Mouse (Mus musculus) T-helper 17 cell (primary cell): ENCODE measurements around the gene Rps16.

Experiments used
- in situ Hi-C, 2 experiments: fragments of 300-600 bp; cut with MboI, MseI; formaldehyde crosslinking; loops; 1 replicate in 1 of 2; 2 replicates in 1 of 2; pipeline ENCODE4 v1.15.1; 2025; ENCODE audit warnings: high pct_unique_total_duplicates in 2 of 2

The Rps16 gene

DNA sequence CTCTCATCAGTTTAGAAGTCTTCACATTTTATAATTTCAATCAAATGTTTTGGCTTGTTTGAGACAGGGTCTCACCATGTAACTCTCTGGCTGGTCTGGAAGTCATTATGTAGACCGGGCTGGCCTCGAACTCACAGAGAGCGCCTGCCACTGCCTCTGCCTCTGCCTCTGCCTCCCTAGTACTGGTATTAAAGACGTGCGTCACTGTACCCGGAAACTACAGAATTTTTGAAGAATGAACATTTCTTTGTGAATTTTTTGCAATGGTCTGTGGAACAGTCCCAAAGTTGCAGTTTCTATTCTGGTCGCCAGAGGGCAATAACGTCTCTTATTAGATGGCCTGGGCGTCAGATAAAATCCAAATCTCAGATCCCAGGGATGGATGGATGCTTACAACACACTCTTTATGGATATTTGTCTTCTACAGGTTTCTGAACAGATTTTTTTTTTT is 22.7 kb downstream of the Rps16 start:
- in situ Hi-C loops, result no loop called here

DNA sequence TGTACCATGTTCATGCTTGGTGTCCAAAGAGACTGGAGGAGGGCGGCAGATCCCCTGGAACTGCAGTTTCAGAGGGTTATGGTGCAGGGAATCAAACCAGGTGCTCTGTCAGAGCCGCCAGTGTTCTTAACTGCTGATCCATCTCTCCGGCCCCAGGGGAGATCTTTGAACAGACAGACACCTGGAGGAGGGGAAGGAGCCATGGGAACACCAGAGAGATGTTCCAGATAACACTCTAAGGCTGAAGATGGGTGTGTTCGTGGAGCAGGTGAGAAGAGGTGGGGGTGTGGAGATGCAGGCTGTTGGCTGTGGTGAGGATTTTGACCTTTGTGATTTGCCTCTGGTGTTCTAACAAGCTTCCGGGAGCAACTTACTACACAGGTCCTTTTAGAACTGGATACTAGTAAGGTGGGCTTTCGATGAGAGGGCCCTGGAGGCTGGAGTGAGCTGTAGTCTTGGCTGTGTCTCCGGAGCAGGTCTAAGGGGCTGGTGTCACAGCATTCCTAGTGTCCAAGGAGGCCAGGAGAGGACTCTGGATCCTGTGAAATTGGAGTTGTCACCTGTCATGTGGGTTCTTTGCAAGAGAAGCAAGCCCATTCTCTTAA is 23.5 kb downstream of the Rps16 start:
- in situ Hi-C loops, result no loop called here

DNA sequence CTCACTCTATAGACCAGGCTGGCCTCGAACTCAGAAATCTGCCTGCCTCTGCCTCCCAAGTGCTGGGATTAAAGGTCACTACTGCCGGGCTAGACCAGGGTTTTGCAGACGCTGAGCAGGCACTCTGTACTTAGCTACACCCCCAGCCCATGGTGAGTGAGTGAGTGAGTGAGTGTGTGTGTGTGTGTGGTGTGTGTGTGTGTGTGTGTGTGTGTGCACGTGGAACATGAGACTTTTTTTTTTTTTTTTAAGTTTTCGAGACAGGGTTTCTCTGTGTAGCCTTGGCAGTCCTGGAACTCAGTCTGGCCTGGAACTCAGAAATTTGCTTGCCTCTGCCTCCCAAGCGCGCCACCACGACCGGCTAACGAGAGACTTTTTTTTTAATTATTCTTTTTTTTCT is 24.2 kb downstream of the Rps16 start:
- in situ Hi-C loops, result no loop called here

DNA sequence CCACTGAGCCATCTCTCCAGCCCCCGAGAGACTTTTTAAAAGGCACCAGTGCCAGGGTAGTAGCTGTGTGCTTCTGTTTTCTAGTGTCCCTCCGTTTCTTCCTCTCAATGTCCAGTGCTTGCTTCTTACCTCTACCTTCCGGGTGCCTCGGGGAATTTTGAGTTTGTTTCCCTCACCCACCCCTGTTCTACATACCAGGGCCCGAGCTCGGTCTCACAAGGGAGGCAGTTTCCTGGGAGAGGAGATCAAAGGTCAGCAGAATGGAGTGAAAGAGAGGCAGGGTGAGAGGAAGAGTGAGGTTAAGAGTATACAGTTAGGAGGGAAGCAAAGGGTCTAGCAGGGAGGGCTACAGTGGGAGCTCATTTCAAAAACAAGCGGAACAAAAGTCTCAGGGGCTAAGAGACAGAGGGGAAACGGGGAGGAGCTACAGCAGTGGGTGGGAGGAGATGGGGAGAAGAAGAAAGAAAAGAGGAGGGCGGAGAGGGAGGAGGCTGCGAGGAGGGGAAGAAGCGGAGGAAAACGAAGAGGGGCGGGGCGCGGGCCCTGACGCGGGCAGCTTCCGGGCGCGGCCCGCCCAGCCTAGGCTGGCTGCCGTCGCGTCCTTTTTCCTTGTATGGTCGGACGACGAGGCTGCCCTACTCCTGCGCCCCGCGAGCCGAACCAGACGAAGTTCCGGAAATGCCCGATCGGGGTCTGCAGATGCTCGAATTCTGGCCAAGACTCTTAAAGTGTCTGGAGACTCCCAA is 24.9 kb downstream of the Rps16 start:
- in situ Hi-C loops, result no loop called here

DNA sequence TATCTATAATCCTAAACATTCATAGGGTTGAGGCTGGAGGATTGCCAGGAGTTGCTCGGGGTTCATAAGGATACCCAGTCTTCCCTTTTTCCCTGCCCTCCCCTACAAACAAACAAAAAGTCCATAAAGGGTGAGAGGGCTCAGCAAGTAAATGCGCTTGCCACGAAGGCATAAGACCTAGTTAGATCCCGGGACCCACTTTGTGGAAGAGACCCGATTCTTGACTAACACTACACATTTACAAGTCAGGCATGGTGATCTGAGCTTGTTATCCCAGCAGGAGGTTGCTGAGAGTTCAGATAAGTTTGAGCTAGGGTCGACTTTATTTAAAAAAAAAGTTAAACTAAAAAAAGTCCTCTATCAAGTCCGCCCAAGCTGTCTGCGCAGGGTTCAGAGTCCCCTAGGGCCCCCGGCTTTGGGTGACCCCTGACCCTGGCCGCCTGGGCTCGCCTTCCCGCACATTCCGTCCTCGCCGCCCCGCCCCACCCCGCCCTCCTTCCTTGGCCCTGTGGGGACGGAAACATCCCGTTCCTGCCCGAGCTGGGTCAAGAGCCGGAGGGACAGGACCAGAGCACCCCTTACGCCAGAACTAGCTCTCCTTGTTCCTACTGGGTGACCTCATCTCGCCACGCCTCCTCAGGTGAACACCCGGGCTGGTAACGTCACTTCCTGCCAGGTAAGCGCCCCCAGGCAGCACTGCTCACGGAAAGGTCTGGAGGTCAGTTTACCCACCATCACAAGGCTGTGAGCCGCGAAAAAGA is 25.7 kb downstream of the Rps16 start:
- in situ Hi-C loops, result no loop called here

DNA sequence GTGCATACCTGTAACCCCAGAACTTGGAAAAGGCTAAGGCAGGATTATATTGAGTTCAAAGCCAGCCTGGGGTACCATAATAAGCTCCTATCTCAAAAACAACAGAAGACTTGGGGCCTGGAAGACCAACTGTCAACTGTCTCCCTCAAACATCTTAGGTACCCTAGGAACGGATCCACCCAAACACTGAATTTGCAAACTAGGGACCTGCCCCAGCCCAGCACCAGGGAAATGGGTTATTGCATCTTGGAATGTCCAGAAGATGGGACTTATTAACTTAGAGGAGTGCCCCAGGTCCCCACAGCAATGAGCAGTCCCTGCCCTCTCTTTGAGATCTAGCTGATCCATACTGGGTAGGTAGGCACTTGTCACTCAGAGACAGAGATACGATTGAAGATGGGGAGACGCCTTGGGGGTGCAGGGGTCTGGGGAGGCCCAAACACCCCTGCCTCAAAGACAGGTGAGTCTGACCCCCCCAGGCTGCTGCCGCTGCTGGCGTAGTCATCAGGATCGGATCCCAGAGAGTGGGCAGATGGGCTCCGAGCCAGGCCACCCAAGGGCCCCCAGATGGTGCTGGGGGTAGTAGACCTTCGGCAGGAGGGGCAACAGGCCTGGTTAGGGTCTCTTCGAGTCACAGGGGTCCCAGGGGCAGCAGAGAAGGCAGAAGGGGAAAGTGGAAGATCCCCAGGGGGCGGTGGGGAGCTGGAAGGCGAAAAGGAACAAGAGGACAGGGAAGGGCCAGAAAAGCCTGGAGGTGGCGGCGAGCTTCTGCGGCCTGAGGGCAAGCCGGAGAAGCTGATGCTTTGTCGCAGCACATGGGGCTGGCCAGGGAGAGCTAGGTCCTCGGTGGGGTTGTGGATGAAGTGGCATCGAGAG is 27.0 kb downstream of the Rps16 start:
- in situ Hi-C loops, result no loop called here

DNA sequence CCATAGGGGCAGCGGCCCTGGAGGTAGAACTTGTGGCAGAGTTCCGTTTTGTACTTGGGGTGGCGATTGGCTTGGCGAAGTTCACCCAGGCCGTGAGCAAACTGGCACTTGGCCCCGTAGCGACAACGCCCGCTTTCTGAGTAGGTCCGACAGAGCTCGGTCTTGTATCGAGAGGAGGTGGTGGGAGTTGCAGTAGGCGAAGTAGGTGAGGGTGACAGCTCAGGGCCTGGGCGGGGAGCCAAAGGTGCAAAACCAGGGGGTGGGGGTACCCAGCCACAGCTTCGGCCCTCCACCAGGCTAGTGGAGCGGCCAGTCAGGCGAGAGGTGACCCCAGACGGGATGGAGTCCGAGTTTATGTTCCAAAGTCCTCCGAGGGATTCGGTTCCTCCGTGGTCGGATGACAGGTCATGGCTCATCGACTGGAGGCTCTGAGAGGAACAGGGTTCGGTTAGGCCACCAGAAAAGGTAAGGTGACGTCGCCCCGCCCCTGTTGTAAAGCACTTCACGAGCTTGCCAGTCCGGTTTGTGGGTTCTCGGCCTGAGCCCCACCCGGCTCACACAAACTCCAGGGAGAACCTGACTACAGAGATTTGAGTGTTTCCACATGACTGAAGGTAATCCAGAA is 27.7 kb downstream of the Rps16 start:
- in situ Hi-C loops, result no loop called here

DNA sequence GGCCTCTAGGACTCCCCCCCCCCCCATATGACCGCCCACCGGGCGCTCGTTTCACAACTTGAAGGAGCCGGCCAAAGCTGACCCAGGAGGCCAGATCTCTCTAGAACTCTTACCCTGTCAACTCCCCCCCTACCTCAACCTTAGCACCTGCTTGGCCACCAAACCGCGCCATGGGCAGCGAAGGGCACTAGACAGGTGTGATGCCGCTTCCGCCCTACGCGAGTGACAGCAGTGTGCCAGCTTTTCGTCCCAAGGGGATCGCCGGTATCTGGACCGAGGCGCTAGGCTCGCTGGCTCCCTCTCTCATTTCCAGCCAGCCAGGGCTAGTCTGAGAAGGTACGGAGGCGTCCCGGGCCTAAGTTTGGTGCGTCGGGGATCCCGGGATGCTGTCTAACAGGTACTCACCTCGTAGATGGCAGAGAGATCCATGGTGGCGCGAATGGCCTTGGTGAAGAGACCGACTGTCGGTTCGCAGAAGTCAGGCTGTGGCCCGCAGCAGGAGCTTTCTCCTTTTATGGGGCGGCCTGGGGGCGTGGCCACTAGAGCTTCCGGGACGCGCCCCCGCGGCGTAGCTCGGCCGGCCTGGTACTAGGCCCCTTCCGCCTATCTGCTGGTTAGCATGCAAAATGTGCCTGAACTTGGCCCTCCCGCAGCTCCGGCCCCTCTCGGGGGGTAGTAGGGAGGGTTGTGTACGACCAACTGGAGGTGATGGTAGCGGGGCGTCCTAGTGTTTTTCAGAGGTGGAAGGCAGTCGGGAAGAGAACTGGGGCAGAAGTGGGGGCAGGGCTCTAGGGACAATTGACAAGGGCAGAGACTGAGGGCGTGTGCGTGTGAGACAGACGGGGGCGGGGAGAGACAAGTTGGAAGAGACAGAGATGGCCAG is 28.6 kb downstream of the Rps16 start:
- in situ Hi-C loops, result no loop called here

DNA sequence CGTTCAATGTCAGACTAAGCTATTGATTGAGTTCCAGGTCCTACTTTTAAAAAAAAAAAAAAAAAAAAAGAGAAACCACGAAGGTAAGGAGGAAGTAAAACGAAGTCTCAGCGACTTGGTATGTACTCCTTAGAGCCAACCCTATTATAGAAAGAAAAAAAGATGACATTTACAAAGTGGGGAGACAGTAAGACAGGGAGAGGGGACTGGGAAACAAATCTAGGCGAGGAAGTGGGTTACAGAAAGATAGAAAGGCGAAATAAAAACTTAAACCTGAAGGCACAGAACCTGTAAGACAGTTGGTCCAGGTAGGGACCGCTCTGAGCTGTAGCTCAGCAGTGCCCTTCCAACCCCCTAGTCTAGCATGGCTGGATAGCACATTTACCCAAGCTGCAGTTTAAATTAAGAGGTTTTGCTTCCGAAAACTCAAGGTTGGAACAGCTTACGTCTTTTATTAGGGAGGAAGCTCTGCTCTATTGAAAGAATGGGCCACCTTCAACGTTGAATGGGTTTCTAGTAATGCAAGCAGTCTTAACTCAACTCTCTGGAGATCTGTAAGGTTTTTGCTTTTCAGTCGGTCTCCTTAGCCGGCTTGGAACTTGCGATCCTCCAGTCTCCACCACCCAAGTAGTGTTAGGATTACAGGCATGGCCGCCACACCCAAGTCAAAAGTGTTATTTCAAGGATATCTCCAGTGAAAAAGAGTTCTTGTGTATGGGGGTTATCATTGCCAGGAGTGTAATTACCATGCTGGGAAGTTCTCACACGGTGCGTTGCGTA is 30.0 kb downstream of the Rps16 start, which contains the start of gene Zfp36:
Gene Zfp36, minus strand, starts transcription at position 17 of the 780 bp plus-strand sequence.
- in situ Hi-C loops, result no loop called here

DNA sequence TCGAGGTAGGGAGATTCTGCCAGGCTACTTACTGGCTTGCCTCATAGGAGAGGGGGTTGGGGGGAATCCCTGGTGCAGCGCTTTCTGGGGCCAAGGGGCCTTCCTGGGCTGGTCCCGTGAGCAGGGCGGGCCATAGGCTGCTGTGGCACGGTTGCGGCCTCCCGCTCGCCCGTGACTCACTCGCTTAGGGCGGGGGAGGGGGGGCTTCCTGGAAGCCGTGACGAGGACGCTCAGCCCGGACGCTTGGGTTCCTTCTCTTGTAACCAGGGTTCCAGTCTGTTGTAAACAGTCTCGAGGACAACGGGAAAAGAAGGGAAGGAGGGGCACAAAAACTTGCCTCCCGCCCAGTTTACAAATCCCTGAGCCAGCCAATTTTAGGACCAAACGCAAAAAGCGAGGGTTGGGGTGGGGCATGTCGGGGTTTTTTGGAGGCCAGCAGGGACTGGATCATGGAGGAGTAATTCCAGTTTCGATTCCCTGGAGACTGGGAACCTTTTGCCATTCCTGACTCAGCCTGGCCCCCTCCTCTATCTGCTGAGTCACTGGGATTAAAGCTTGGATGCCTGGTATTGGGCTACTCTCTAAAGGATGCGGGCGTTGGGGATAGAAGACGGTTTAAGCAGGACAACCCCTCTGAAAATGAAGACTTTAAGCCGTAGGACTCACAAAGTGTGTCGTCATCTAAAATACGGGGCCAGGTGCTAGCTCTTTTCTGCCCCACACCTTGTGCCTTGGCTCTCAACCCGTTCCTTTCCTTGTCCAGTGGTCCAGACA is 30.8 kb downstream of the Rps16 start:
- in situ Hi-C loops, result no loop called here

DNA sequence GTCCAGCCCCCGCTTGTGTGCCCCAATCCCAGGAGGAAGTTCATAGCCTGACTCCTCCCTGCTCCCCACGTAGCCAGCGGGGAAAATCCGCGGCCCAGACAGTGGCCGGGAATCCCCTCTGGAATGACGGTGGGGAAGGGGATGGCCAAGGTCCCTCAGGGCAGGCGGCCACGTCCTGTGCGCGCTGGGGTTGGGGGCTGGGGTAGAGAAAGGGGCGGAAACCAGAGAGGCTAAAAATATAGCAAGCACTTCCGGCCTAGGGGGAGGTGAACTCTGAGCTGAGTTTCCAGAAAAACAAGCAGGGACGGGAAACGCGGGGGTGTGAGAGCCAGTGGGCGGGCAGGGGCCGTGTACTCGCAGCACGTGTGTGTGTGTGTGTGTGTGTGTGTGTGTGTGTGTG is 31.5 kb downstream of the Rps16 start:
- in situ Hi-C loops, result no loop called here

DNA sequence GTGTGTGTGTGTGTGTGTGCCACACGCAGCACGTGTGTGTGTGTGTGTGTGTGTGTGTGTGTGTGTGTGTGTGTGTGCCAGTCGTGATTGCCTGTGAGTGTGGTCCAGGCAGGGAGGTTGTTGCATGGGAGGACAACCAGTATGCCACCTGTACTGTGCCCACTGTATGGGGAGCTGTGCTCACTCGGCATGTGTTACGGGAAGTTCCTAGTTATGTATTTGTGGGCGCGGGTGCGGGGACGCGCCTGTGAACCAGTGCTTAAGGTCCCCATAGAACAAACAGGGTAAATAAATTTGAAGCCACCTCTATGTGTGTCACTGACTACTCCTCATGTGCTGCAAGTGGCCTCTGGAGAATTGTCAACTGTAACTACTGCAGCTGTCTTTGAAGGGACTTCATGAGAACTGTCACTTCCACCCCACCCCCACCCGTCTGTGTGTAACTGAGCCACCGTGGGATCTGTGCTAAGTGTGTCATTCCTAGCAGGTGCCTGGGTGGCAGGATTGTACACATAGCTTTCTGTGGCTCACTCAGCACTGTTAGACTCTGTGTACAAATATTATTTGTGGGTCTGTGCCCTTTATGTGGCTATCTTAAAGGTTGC is 32.0 kb downstream of the Rps16 start:
- in situ Hi-C loops, result no loop called here

DNA sequence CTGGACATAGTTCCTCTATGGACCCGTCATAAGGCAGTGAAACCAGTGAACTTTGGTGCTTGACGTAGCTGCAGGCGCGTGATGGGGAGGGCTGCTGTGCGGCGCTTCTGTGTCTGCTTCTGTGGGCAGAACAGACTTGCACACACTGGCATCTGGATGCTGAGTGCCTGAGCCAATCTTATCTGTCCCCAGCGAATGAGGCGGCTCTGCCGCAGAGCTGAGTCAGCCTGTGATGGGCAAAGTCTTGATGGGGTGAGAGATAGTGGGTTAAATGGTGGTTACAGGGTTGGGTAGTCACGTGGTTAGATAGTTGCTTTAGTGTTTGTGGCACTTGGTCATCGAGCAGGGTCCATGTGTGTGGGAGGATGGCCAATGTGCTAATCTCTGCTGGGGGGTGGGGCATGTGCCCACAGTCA is 32.5 kb downstream of the Rps16 start:
- in situ Hi-C loops, result no loop called here

DNA sequence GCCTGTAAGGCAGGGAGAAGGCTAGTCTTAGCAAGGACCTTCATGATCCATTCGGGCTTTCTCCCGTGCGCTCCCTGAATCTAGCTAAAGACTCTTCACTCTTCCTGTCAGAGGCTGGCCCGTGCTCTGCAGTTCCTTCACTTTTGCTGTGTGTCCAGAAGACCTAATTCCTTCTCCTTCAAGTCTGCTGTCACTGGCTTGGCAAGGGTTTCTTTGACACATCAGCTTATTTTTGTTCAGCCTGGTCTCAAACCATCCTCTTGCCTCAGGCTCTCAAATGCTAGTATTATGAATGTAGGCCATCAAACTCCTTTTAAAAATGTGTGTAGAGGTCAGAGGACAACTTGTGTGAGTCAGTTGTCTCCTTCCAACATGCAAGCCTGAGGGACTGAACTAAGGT is 33.2 kb downstream of the Rps16 start:
- in situ Hi-C loops, result no loop called here

DNA sequence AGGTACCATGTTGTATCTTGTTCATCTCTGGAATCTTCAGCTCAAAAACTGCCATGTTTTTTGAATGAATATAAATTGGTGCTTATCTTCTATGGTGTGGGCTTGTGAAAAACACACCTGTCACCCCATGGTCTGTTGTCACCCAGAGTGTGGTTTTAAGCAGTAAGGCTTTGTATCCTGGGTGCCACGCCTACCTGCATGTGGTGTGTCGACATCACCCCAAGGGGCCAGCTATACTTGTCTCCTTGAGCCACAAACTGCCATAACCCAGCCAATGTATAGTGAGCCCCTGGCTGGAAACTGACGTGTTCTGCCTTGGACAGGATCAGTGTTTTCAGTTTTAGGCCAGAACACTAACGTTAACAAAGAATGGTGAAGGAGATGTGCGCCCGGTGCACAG is 33.7 kb downstream of the Rps16 start:
- in situ Hi-C loops, result no loop called here

DNA sequence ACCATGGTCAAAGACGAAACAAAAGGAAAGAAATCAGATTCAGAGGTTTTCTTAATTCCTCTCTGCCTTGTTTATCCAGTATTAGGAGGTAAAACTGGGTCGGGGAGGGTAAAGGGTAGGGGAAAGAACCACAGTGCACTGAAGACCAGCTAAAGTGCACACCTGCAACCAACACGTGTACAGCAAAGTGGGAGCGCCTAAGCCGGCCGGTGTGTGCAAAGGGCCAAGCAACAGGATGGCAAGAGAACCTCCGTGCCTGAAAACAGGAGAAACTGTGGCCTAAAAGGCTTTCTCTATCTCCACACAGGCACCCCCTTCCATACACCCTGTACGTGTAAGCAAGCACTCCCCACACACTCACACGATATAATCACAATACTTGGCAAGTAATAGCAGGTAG is 34.7 kb downstream of the Rps16 start:
- in situ Hi-C loops, result no loop called here

DNA sequence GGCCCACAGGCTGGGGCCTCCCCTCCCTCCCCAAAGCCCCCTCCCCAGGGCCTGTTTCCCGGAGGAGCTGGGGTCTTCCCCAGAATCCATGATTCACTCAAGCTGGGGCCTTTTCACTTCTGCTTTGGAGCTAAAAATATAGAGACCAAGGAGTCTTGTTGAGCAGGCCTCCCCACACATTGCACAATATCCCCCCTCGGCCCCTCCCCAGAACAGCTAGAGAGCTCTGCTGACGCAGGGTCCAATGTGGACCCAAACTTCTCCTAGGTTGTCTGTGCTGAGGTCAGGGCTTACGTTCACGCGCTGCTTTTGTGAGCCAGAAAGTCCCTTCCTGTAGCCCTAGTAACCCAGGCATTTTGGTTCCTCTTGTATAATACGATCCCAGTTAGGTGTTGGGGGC is 35.6 kb downstream of the Rps16 start:
- in situ Hi-C loops, result no loop called here

DNA sequence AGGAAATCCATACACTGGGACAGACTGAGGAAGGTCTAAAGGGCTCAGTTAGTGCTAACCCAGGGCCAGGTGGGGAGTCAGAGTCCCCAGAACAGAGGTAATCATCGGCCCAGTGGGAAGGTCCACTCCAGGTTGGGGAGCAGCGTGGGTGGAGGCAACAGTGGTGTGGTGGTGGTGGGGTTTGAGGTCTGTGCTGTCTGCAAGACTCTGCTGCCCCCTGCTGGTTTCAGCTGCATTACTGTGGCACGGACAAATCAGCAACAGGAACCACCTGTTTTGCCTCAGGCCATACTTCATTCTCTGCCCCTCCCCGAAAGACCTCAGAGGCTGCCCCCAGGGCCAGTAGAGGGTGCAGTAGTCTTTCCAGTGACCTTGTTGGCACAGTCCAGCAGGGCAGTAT is 36.0 kb downstream of the Rps16 start:
- in situ Hi-C loops, result no loop called here
